Mouse (Mus musculus): ENCODE measurements at regions not wholly inside any gene's neighbourhood (a gene's known extent, or its start where the extent isn't known, plus 50 kb on each side); places are given as distances from the start of the nearest gene placed in this dataset.

DNA sequence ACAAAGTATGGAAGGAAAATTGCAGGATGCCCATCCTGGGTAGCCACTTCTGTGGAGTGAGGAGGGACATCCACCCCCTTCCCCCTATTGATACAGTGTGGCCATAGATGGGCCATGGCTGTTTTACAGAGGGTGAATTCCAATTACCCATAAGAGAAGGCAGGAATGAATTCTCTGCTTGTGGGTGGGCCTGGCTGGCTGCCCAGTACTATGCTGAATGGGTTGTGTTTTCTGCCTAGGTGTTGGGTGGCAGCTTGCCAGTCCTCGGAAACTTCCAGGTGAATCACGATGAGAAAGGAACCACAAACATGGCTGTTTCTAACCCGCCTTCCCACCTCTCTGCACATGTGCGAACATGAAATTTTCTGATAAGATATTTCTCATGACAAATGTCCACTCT lies 109.0 kb upstream of the Veph1 start:
- Histone ChIP-seq H3K9ac (no peak overlapping the region), H3K27ac (no peak overlapping the region), H3K4me3 (no peak overlapping the region), H3K4me1 (no peaks in the 10 kb centered on the region), H3K36me3 (no peaks in the 10 kb centered on the region), H3K27me3 (replicated peaks) (peaks cover 3% of the 10 kb centered on the region; the same call in 1 of the 2 replicates), H3K4me2 (no peak overlapping the region), H3K9me3 (replicated peaks) (no peaks in the 10 kb centered on the region)
- WGBS (ENCODE audit: insufficient replicate concordance) = 69% methylated on average over 4 of the region's 4 CpGs
- no peak for ATAC-seq

DNA sequence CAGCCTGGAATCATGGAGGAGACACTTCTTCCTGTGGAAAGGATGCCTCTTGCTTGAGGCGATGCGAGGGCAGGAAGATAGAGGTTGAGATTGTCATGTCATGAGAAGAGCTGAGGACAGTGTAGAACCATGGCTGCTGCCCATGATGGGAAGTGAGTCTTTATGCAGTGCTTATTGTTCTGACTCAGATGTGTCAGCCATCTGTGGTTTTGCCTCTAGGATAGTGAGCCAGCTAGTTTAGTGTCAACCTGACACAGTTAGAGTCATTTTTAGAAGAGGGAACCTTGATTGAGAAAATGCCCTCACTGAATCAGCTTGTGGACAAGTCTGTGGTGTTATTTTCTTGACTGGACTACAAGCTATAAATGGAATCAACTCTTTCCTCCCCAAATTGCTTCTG lies 107.1 kb upstream of the Veph1 start:
- Histone ChIP-seq H3K9ac (no peak overlapping the region), H3K4me2 (no peak overlapping the region), H3K9me3 (replicated peaks) (no peaks in the 10 kb centered on the region), H3K36me3 (no peaks in the 10 kb centered on the region), H3K27me3 (replicated peaks) (peaks cover 3% of the 10 kb centered on the region; the same call in 1 of the 2 replicates), H3K4me3 (no peak overlapping the region), H3K27ac (no peak overlapping the region), H3K4me1 (no peaks in the 10 kb centered on the region)
- no peak for ATAC-seq
- 63% methylated on average over 2 of the region's 2 CpGs for WGBS (ENCODE audit: insufficient replicate concordance)

DNA sequence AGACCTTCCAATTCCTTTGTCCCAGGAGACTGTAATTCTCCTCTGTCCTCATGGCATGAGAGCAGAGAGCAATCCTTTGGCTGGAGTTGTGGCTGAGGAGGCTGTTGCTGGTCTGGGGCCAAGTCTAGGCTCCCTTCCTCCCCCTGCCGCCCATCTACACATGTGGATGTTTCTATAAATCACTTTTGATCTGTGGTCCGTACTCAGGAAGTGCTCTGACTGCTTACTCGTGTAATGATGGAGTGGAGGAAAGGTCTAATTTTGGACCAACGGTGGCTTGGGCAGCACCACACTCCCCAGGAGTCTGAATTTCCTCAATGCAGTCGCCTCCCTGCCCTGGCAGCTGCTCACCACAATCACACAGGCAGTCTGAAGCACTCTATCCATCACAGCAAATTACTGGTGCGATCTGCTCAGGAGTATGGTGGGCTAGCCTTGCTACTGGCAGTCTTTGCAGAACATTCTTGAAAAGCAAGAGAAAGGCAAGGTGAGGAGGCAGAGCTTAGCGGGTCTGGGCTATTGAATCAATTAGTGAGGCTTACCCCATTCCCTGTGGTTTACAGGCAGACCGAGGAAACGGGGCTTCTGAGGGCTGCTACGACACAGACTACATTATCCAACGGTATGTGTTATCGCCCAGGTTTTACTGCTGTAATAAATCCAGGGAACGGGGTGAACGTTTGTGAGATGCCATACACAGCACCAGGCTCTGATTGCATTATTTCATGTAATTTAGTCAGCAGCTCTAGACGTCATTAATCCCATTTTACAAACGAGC lies 104.3 kb upstream of the Veph1 start:
- Histone ChIP-seq H3K9me3 (replicated peaks) (no peaks in the 10 kb centered on the region), H3K36me3 (no peaks in the 10 kb centered on the region), H3K9ac (no peak overlapping the region), H3K27ac (no peak overlapping the region), H3K4me2 (peak overlapping the region; percentile 4; the same call in 1 of the 2 replicates), H3K4me3 (no peak overlapping the region), H3K4me1 (no peaks in the 10 kb centered on the region), H3K27me3 (replicated peaks) (peaks cover 3% of the 10 kb centered on the region; the same call in 1 of the 2 replicates)
- ATAC-seq = no peak
- WGBS (ENCODE audit: insufficient replicate concordance) = 28% methylated on average over 16 of the region's 16 CpGs

DNA sequence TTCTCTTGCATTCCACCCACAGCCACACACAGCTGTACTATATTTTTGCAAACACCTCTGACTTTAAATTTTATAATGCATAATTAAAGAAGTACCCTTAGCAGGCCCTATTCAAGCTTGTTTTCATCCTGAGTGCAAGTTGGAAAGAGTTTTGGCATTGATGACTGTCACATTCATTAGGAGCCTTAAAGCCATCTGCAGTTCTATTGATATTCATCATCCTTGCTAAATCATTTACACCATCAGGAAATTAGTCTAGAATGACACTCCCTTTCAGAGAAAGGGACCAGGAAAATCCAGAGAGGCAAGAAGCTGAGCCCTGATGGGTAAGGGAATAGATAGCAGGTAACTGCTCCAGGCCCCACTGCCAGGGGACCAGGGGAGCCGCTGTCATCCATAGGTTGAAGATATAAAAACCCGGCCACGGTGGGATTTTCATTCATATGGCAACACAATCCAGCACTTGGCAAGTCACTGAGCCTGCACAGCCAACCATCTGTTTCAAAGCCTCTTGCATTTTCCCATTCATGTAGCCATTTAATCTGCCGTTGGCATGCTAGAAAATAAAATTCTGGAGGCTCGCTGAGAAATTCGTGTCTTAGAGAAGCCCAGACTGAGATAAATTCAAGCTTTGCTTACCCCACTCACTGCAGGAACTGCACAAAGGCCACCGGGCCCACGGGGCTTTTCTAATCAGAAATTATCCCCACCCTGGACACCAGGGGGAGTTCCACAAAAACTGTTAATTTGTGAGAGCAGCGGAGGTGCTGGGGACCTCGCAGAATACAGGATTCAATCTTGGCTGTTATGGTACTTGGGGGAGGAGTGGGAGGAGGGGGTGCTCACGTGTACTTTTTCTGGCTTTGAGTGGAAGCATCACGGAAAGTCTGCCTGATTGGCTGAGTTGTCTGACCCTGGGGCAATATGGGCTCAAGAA lies 101.8 kb upstream of the Veph1 start:
- 48% methylated on average over 12 of the region's 12 CpGs for WGBS (ENCODE audit: insufficient replicate concordance)
- Histone ChIP-seq H3K9me3 (replicated peaks) (no peaks in the 10 kb centered on the region), H3K36me3 (no peaks in the 10 kb centered on the region), H3K4me2 (no peak overlapping the region), H3K27ac (no peak overlapping the region), H3K9ac (no peak overlapping the region), H3K27me3 (replicated peaks) (0 out of 2 replicates have a peak, but pooled peaks cover 3% of the 10 kb centered on the region), H3K4me1 (no peaks in the 10 kb centered on the region), H3K4me3 (no peak overlapping the region)
- no peak for ATAC-seq

DNA sequence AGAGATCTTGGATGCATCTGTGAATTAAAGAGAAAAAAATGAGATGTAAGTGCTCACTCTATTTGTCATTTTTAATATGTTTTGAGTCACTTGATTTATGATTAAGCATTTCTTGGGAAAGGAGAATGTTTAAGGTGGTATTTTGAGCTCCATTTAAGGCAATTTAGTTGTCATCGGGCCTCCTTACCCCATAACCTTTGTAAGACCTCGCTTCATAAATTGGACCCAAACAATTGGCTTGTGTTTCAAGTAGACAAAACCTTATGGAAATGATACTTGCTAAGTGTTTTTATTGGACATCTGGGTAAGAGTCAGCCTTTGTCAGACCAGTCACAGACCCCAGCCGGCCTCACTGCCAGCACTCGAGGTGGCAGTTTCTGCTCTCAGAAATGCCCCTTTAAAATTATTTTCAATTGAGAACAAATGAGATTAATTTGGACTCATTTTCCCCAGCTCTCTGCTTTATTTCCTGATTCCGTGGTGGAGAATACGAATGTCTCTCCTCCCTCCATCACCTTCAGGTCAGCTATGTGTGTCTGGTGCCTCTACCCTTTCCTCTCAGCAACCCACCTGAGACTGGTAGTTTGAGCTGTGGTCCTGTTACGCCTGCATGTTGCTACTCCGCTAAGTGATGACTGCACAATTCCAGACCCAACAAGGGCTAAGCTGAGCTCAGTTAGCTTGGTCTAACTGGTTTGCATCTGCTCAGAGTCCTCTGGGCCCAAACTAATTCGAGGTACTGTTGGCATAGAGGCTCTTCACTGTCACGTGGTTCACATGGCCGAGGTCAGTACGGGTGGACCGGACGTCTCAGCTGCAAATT lies 78.7 kb upstream of the Veph1 start:
- 68% methylated on average over 14 of the region's 14 CpGs for WGBS (ENCODE audit: insufficient replicate concordance)
- ATAC-seq = no peak
- no peaks in the 10 kb centered on the region for H3K4me1 ChIP-seq
- no peak overlapping the region for H3K4me3 ChIP-seq
- H3K9ac ChIP-seq = no peak overlapping the region
- H3K36me3 ChIP-seq = no peaks in the 10 kb centered on the region
- H3K9me3 ChIP-seq (replicated peaks) = no peaks in the 10 kb centered on the region
- no peaks in the 10 kb centered on the region for H3K27me3 ChIP-seq (replicated peaks)
- H3K4me2 ChIP-seq = no peak overlapping the region
- H3K27ac ChIP-seq = no peak overlapping the region

DNA sequence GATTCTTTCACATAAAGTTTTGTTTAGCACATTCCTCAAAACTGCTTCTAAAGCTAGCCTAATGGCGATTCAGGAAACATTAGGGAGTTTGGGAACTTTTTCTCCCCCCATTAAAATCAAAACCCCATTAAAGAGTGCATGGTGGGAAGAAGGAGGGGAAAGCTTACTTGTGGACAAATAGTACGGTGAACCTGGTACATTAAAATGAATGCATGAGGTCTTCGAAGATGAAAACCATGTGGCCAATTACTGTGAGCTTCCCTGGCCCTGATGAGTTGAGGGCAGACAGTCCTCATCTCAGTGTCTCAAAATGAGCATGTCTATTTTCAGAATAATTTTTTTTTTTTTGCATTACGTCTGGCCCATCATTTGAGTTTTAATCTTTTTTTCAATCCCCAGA lies 78.0 kb upstream of the Veph1 start:
- H3K4me3 ChIP-seq = no peak overlapping the region
- no peak overlapping the region for H3K9ac ChIP-seq
- no peaks in the 10 kb centered on the region for H3K27me3 ChIP-seq (replicated peaks)
- ATAC-seq = no peak
- no peaks in the 10 kb centered on the region for H3K4me1 ChIP-seq
- no peak overlapping the region for H3K27ac ChIP-seq
- no peaks in the 10 kb centered on the region for H3K9me3 ChIP-seq (replicated peaks)
- no peak overlapping the region for H3K4me2 ChIP-seq
- H3K36me3 ChIP-seq = no peaks in the 10 kb centered on the region
- 73% methylated on average over 4 of the region's 4 CpGs for WGBS (ENCODE audit: insufficient replicate concordance)

DNA sequence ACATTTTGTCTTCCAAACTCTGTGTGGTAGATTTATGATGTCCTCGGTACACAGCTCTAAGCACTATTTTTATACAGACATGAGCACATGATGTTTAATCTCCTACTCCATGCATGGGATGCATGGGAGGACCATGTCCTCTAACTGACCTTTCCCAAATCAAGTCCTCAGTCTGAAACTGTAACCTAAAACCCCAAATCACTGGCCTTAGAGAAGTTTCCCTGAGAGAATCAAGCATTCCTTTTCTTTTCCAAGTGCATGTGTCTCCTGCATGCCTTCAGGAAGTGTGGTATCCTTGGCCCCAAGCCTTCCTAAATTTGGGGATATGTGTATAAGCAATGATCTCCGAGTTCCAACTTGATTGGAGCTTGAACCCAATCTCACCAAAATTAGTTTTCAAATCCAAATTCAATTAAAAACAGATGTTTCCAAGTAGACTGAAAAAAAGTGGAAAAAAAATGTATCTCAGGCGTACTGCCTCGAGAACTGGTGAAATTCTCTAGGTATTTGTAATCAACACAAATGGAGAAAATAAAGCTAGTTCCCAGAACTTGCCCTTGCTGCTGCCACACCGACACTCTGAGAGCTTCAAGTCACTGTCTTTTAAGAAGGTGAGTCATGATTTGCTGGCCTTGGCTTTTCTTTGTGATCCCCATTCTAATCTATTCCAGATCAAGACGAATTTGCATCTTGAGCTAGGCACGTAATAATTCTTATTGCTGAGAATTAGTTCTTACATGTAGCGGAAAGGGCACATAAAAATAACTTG lies 77.4 kb upstream of the Veph1 start:
- no peak overlapping the region for H3K4me3 ChIP-seq
- H3K9me3 ChIP-seq (replicated peaks) = no peaks in the 10 kb centered on the region
- WGBS (ENCODE audit: insufficient replicate concordance) = 59% methylated on average over 8 of the region's 8 CpGs
- ATAC-seq = no peak
- H3K4me2 ChIP-seq = no peak overlapping the region
- no peaks in the 10 kb centered on the region for H3K27me3 ChIP-seq (replicated peaks)
- H3K36me3 ChIP-seq = no peaks in the 10 kb centered on the region
- H3K9ac ChIP-seq = no peak overlapping the region
- no peak overlapping the region for H3K27ac ChIP-seq
- no peaks in the 10 kb centered on the region for H3K4me1 ChIP-seq
